Mouse (Mus musculus) forebrain, embryonic 16.5 days (tissue): ENCODE results near the gene Coq5. TPM values are rescaled to one million over a fixed set of nuclear protein-coding genes. Genes with fewer than 3 reads are reported as not detected.
"Not testable (repeated sequence)": the region's sequence is repeated elsewhere in the genome, so short reads cannot be mapped to it uniquely, and the experiment has no call there.

ENCODE experiments used
- ATAC-seq: fragments of 200-750 bp; cut with Nextera tagmentation; 2 replicates; pipeline ENCODE4 v1.8.0; 2017; ENCODE audit warnings: mild to moderate bottlenecking, moderate library complexity
- H3K27ac ChIP-seq: fragments of 300-500 bp; sonication (generic); 2 replicates; pipeline ENCODE4 v1.5.1; 2014; ENCODE audit warnings: low read length, control low read depth
- H3K27me3 ChIP-seq: fragments of 300-500 bp; sonication (generic); replicated peaks from 2 replicates; pipeline ENCODE4 v1.6.1; 2014; ENCODE audit warnings: low read length; ENCODE audit not compliant: control insufficient read depth, insufficient read depth
- H3K36me3 ChIP-seq: fragments of 300-500 bp; sonication (generic); 2 replicates; pipeline ENCODE4 v1.6.1; 2014; ENCODE audit not compliant: control insufficient read depth, insufficient read depth
- H3K4me1 ChIP-seq: fragments of 300-500 bp; sonication (generic); replicated peaks from 2 replicates; pipeline ENCODE4 v1.6.1; 2014; ENCODE audit warnings: low read length; ENCODE audit not compliant: control insufficient read depth, insufficient read depth
- H3K4me2 ChIP-seq: fragments of 300-500 bp; sonication (generic); 2 replicates; pipeline ENCODE4 v1.6.1; 2014; ENCODE audit warnings: mild to moderate bottlenecking, low read length, control low read depth
- H3K4me3 ChIP-seq: fragments of 300-500 bp; sonication (generic); replicated peaks from 2 replicates; pipeline ENCODE4 v1.5.1; 2014; ENCODE audit warnings: mild to moderate bottlenecking, low read length, control low read depth
- H3K9ac ChIP-seq: fragments of 300-500 bp; sonication (generic); replicated peaks from 2 replicates; pipeline ENCODE4 v1.6.1; 2014; ENCODE audit warnings: low read depth, low read length, control low read depth
- H3K9me3 ChIP-seq: fragments of 300-500 bp; sonication (generic); 2 replicates; pipeline ENCODE4 v1.6.1; 2016; ENCODE audit warnings: low read length; ENCODE audit not compliant: control insufficient read depth
- WGBS: fragments of 180-500 bp; shearing (Covaris S2); extraction: QIAGEN DNeasy Blood & Tissue Kit; methylation state at CpG from one replicate; pipeline ENCODE4 v1.1.7; 2014; 5-methylcytosine and 5-hydroxymethylcytosine counted together
- polyA plus RNA-seq: library from polyadenylated mRNA; unstranded; fragments of >200 nt; fragmentation: Nextera tagmentation; extraction: Ambion mirVana; gene quantifications from 2 replicates; pipeline ENCODE4 v1.2.1, GENCODE M21; 2015

Gene Coq5
- polyA plus RNA-seq, 1 experiment from 2014 or later = 64.3 TPM

DNA sequence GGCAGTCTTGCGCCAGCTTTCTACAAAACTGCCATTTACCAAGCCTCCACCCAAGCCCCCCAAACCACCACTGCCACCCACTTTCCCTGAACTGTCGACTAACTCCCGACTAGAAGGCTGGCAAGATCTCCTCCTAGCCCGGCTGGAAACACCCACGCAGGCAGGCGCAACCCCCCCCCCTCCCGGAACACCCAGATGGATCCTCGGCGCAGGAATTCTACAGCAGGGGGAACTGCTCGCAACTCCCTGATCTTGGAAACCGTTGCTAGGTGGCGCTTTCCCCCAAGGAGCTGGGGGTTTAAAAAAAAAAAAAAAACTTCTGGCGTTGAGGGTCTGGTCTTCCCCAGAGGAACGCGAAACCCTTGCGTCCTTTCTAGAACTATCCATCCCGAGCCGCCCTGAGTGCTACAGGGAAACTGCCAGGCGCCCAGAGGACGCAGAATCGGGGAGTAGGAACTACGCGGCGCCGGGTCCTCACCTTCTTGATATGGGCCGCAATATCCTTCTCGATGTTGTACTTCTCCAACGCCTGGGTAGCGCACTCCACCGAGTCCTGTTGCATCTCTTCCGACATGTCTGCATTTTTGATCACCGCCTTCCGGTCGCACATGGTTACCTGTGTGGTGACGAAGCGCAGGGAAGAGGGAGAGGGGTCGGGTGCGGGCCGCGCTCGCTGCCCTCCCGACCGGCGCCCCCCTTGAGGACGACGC lies 20.7 kb downstream of the Coq5 start:
- no peaks in the 10 kb centered on the region for H3K9me3 ChIP-seq
- H3K9ac ChIP-seq = peak overlapping the region; percentile 59
- H3K4me3 ChIP-seq = peak overlapping the region; percentile 55
- H3K4me1 ChIP-seq = peaks cover 28% of the 10 kb centered on the region
- peaks cover 20% of the 10 kb centered on the region for H3K36me3 ChIP-seq
- peak overlapping the region; percentile 87 for H3K27ac ChIP-seq
- peak overlapping the region; percentile 53 for H3K4me2 ChIP-seq
- peak; percentile 5 for ATAC-seq
- H3K27me3 ChIP-seq = no peaks in the 10 kb centered on the region
- WGBS = under 1% methylated on average over 45 of the region's 46 CpGs

DNA sequence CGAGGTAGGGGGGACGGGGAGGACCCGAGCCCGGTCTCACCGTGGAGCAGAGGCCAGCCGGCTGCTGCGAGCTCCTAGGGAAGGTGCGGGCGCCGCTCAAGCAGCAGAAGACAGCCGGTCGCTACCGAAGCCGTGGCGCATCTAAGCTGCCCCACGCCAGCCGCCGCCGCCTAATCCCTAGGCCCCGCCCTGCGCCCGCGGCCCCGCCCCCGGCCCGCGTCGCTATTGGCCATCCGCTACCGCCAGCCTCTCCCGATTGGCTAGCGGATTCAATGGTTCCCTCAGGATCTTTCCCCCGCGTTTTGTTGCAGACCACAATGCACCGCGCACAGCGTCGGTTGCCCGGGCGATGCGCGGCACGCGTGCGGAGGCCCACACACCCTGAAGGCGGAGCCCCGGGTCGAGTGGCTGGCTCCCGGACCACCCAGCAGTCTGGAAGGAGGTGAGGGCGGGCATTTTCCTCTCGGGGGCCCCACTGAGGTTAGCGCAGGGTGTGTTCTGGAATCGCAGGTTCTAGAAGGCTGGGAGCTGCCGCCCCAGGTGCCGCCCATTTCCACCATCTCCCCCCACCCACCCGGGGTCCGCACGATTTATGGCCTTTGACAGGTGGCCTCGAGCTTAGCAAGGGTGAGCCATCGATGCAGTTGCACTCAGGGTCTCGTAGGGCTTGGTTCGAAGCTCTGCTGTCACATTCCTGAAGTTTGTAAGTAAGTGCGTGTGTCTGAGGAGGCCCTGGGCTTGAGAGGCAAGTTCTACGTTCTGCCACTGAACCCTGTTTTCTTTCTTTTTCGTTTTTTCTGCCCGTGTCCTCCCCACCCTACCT lies 21.5 kb downstream of the Coq5 start, which contains the start of gene Dynll1:
TSS of gene Dynll1 (minus strand) at position 208 of the 823 bp plus-strand sequence.
- H3K4me1 ChIP-seq = peaks cover 28% of the 10 kb centered on the region
- H3K36me3 ChIP-seq = peaks cover 14% of the 10 kb centered on the region
- under 1% methylated on average over 60 of the region's 66 CpGs for WGBS
- ATAC-seq = peak; percentile 99
- H3K27ac ChIP-seq = peak within 1 kb of the TSS; percentile 87
- peak within 1 kb of the TSS; percentile 55 for H3K4me3 ChIP-seq
- no peaks in the 10 kb centered on the region for H3K9me3 ChIP-seq
- peak within 1 kb of the TSS; percentile 65 for H3K9ac ChIP-seq
- H3K4me2 ChIP-seq = peak within 1 kb of the TSS; percentile 87
- no peaks in the 10 kb centered on the region for H3K27me3 ChIP-seq

DNA sequence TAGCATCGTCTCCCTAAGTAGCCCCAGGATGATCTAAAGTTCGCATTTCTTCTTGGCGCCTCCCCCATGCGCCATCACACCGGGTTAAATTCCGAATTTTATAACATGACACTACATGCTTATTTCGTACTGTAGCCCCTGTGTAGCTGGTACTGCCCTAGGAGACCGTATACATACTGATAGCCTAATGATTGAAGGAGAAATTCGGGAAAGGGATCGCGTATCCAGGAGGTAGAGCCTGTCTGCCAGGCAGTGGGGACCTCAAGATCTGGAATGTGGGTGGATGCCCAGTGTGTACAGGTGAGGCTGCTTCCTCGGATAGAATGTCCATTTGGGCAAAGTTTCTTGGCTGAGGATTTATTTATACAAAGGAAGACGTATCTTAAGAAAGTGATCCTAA lies 22.1 kb downstream of the Coq5 start:
- Histone ChIP-seq H3K27ac (no peak overlapping the region; the same call in 1 of the 2 replicates), H3K27me3 (no peaks in the 10 kb centered on the region), H3K9me3 (no peaks in the 10 kb centered on the region), H3K4me3 (peak overlapping the region; percentile 55), H3K4me1 (peaks cover 28% of the 10 kb centered on the region), H3K9ac (peak overlapping the region; percentile 65), H3K36me3 (peaks cover 9% of the 10 kb centered on the region; the same call in 1 of the 2 replicates), H3K4me2 (peak overlapping the region; percentile 87)
- 29% methylated on average over 13 of the region's 13 CpGs for WGBS
- no peak for ATAC-seq

DNA sequence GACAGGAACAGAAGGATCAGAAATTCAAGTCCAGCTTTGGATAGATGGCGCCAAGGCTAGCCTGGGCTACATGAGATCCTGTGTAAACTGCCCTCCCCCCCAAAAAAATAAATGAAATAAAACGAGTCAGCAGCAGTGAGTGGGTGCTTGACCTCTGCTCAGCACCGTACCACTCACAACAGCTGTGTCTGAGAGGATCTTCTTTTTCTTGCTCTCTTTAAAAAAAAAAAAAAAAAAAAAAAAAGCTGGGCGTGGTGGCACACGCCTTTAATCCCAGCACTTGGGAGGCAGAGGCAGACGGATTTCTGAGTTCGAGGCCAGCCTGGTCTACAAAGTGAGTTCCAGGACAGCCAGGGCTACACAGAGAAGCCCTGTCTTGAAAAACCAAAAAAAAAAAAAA lies 22.7 kb downstream of the Coq5 start:
- not testable (repeated sequence) for H3K4me2 ChIP-seq

DNA sequence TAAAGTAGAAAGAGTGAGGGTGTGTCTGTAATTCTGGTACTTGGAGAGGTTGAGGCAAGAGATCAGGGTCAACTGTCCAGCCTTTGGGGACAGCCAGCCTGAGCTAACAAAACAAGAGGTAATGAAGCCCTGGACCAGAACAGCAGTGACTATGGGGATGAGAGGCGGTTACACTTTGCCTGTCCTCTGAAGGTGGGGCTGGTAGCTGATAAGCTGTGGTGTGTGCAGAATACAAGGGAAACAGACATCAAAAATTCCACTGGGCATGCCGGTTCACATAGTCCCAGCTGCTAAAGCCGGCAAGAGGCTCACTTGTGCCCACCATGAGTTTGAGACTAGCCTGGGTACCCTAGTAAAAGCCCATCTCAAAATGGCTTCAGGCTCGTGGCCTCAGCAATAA lies 32.9 kb downstream of the Coq5 start:
- Histone ChIP-seq H3K4me2 (no peak overlapping the region), H3K27ac (no peak overlapping the region), H3K4me3 (no peak overlapping the region), H3K36me3 (no peaks in the 10 kb centered on the region), H3K4me1 (peaks cover 10% of the 10 kb centered on the region), H3K27me3 (no peaks in the 10 kb centered on the region), H3K9me3 (no peaks in the 10 kb centered on the region), H3K9ac (no peak overlapping the region)
- no peak for ATAC-seq
- 87% methylated on average over 4 of the region's 4 CpGs for whole genome bisulfite sequencing

More for the DNA sequence above, 22.7 kb downstream of the Coq5 start:
- not testable (repeated sequence) for H3K4me3 ChIP-seq, H3K9me3 ChIP-seq, H3K27ac ChIP-seq, H3K9ac ChIP-seq, H3K27me3 ChIP-seq, ATAC-seq, H3K36me3 ChIP-seq
- H3K4me1 ChIP-seq = peaks cover 25% of the 10 kb centered on the region
- 82% methylated on average over 5 of the region's 7 CpGs for WGBS

DNA sequence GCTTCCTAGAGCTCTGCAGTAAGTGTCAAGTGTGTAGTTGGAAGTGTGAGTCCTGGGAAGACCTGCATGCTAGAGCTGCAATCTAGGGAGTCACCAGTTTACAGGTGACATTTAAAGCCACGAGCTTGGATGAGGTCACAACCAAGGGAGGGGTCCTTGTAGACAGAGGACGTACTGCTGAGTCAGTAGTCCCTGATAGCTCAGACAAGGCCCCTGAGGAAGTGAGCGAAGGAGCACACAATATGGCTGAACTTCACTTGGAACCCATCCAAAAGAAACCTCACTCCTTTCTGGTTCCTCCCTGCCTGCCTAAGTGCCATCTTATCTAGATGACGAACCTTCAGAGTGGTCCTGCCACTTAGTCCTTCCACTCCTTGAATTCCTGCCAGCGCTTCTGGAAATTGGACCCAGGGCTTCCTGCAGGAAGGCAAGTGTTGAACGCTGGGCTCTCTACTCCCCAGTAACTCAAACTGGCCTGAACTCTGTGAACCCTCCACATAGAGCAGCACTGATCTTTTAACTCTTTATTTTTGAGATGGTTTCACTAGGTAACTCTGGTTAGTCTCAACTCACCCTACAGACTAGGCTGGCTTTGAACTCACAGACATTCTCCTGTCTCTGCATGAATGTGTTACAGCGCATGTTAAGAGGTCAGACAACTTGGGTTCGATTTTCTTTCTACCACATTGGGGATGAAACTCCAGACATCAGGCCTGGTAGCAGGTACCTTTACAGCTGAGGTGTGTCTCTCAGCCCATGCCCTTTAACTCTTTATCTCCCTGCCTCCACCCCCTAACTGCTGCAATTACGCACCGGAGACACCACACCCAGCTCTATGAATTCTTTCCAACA lies 33.6 kb downstream of the Coq5 start:
- peaks cover 17% of the 10 kb centered on the region for H3K4me1 ChIP-seq
- ATAC-seq = no peak
- no peak overlapping the region for H3K4me2 ChIP-seq
- H3K27ac ChIP-seq = no peak overlapping the region
- whole genome bisulfite sequencing = 75% methylated on average over 10 of the region's 10 CpGs
- H3K9me3 ChIP-seq = no peaks in the 10 kb centered on the region
- H3K36me3 ChIP-seq = no peaks in the 10 kb centered on the region
- no peaks in the 10 kb centered on the region for H3K27me3 ChIP-seq
- no peak overlapping the region for H3K4me3 ChIP-seq
- H3K9ac ChIP-seq = no peak overlapping the region

DNA sequence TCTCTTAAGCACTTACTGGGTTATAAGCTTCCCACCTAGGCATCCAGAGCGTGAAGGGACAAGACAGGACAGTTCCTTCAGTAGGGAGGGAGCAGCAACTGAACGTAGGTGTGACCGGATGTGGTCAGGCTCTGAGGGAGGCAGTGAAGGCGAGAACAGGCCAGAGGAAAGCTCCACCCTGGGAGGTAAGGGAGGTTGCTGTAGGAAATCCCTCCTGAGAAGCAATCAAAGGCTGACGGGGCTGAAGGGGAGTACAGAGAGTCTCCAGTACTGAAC lies 34.1 kb downstream of the Coq5 start:
- Histone ChIP-seq H3K9me3 (no peaks in the 10 kb centered on the region), H3K4me1 (peaks cover 22% of the 10 kb centered on the region), H3K27me3 (no peaks in the 10 kb centered on the region), H3K9ac (no peak overlapping the region), H3K4me3 (no peak overlapping the region), H3K27ac (no peak overlapping the region), H3K4me2 (no peak overlapping the region), H3K36me3 (no peaks in the 10 kb centered on the region)
- no peak for ATAC-seq
- WGBS = 47% methylated on average over 5 of the region's 5 CpGs

DNA sequence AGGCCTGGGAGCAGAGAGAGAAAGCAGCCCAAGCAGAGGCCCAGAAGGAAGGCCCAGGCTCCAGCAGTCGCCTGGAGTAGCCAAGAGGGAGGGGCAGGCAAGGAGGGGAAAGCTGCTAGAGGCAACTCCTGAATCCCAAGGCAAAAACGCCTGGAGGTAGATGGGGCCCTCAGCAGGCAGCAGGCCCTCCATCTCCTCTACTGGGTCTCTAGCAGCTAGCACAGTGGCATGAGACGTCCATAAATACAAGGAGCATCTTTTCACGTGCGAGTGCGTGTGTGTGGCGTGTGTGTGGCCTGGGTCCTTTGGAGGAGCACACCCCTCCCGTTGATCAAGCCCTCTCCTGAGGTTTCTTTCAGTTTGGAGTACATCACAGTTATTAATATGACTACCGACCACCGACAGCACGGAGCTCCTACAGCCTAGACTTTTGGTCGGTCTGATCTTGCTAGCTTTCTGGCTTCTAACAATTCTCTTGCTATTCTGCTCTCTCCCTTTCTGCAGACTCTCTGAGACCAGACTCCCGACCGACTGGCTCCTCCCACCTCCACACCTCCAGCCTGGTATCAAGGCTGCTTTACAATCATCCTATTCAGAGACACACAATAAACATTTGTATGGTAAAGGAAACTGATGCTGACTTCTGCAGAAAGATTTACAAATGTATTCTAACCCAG lies 37.6 kb downstream of the Coq5 start:
- no peaks in the 10 kb centered on the region for H3K36me3 ChIP-seq
- no peak overlapping the region for H3K4me2 ChIP-seq
- H3K4me3 ChIP-seq = no peak overlapping the region
- ATAC-seq = peak; percentile 29; the same call in 1 of the 2 replicates
- 7% methylated on average over 14 of the region's 14 CpGs for WGBS
- H3K27ac ChIP-seq = peak overlapping the region; percentile 80
- no peaks in the 10 kb centered on the region for H3K9me3 ChIP-seq
- H3K9ac ChIP-seq = peak overlapping the region; percentile 50
- H3K4me1 ChIP-seq = peaks cover 35% of the 10 kb centered on the region
- no peaks in the 10 kb centered on the region for H3K27me3 ChIP-seq
